Mouse (Mus musculus) neural tube, embryonic 14.5 days (tissue): ENCODE data around the gene Coa5. TPM values are rescaled to one million over a fixed set of nuclear protein-coding genes. Genes with fewer than 3 reads are reported as not detected.

Experiments used
- ATAC-seq: fragments of 200-750 bp; cut with Nextera tagmentation; 2 replicates; pipeline ENCODE4 v1.8.0; 2017; ENCODE audit warnings: low read depth, mild to moderate bottlenecking, moderate TSS enrichment, moderate library complexity
- H3K27ac ChIP-seq: fragments of 300-500 bp; sonication (generic); 2 replicates; pipeline ENCODE4 v1.5.1; 2014; ENCODE audit warnings: low read depth, mild to moderate bottlenecking, control low read depth, low read length, moderate library complexity, mixed read lengths
- H3K27me3 ChIP-seq: fragments of 300-500 bp; sonication (generic); 2 replicates; pipeline ENCODE4 v1.6.1; 2014; ENCODE audit warnings: low read length; ENCODE audit not compliant: control insufficient read depth, insufficient read depth
- H3K36me3 ChIP-seq: fragments of 300-500 bp; sonication (generic); 2 replicates; pipeline ENCODE4 v1.6.1; 2014; ENCODE audit warnings: low read length, mixed read lengths; ENCODE audit not compliant: control insufficient read depth, insufficient read depth
- H3K4me1 ChIP-seq: fragments of 300-500 bp; sonication (generic); 2 replicates; pipeline ENCODE4 v1.6.1; 2014; ENCODE audit warnings: low read length; ENCODE audit not compliant: control insufficient read depth, insufficient read depth
- H3K4me2 ChIP-seq: fragments of 300-500 bp; sonication (generic); 2 replicates; pipeline ENCODE4 v1.6.1; 2014; ENCODE audit warnings: mild to moderate bottlenecking, low read depth, low read length, control low read depth
- H3K4me3 ChIP-seq: fragments of 300-500 bp; sonication (generic); 2 replicates; pipeline ENCODE4 v1.5.1; 2014; ENCODE audit warnings: low read depth, low read length, control low read depth, mixed read lengths
- H3K9ac ChIP-seq: fragments of 300-500 bp; sonication (generic); replicated peaks from 2 replicates; pipeline ENCODE4 v1.6.1; 2014; ENCODE audit warnings: low read depth, mild to moderate bottlenecking, control low read depth, low read length, mixed read lengths
- H3K9me3 ChIP-seq: fragments of 300-500 bp; sonication (generic); 2 replicates; pipeline ENCODE4 v1.6.1; 2016; ENCODE audit warnings: low read length; ENCODE audit not compliant: control insufficient read depth
- WGBS: fragments of 180-500 bp; shearing (Covaris S2); extraction: QIAGEN DNeasy Blood & Tissue Kit; methylation state at CpG from one replicate; pipeline ENCODE4 v1.1.7; 2014; 5-methylcytosine and 5-hydroxymethylcytosine counted together
- polyA plus RNA-seq: library from polyadenylated mRNA; unstranded; fragments of >200 nt; fragmentation: Nextera tagmentation; extraction: Ambion mirVana; gene quantifications from 2 replicates; pipeline ENCODE4 v1.2.1, GENCODE M21; 2014

The Coa5 gene
- 72.7 and 76.1 TPM in 2 replicates for polyA plus RNA-seq

DNA sequence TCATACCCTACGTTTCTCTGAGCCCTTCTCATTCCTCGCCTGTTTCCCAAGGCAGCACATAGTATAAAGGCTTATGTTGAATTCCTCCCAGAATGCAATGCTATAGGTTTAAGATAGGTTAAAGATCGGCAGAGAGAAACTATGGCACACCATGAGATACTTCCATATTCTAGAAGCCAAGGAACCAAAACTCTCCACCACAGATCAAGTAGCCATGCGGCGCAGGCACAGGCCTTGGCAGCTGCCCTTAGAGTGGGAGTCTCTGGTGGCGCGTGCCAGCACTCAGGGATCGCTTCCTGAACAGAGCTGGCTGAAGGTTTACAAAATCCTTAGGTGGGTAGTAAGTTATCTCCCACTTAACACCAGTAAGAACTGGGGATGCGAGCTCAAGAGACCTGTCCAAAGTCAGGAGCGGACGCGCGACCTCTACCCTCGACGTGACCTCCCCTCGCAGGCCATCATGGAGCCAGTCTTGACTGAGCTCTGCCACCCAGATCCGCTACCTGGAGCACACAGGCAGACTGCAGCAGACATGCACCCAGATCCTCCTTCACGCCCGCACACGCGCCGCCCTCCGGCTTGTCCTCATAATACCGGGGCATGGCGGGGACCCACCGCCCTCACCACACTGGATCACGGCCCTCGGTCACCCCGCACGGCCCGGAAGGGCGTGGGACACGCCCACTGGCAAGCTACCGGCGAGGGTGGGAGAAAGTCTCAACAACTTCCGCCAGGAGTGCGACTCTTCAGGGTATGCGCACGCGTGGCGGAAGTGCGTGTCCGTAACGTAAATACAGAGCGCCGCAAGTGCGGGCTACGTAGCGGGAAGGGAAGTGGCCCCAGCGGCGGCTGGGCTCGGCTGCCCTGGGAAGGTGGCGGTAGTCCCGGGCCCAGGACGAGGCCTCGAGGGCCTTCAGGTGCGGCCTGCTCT lies at the start of gene Coa5, which contains the start of gene Unc50:
Gene Coa5 (minus strand): TSS at position 738 of the 931 bp plus-strand sequence.
Gene Unc50 (plus strand): TSS at position 774 of the 931 bp plus-strand sequence.
- Histone ChIP-seq H3K9me3 (no peaks in the 10 kb centered on the region), H3K4me3 (peak within 1 kb of the TSS; percentile 94), H3K27me3 (no peaks in the 10 kb centered on the region), H3K4me1 (peaks cover 16% of the 10 kb centered on the region), H3K27ac (peak within 1 kb of the TSS; percentile 60), H3K36me3 (peaks cover 17% of the 10 kb centered on the region), H3K4me2 (peak within 1 kb of the TSS; percentile 90), H3K9ac (peak within 1 kb of the TSS; percentile 91)
- ATAC-seq: peak; percentile 99
- 3% methylated on average over 57 of the region's 57 CpGs for WGBS

DNA sequence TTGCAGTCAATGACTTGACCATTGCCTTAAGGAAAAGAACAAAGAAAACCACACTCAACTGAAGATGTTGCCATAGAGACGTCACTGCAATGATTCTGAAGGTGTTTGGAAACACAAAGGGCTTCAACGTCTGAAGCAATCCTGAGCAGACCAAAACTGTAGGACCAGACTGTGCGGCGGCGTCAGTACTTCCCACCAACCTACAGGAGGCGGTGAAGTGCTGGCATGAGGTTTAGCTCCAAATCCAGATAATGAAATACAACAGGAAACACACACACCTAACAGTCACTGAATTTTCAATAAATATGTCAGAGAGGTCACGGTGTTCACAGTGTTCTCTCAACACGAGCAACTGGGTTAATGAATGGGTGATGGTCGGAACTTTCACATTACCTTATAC lies 49.2 kb upstream of the Coa5 start:
- Histone ChIP-seq H3K27me3 (no peaks in the 10 kb centered on the region), H3K9ac (no peak overlapping the region), H3K4me3 (no peak overlapping the region), H3K4me1 (no peaks in the 10 kb centered on the region), H3K4me2 (no peak overlapping the region), H3K27ac (no peak overlapping the region), H3K9me3 (no peaks in the 10 kb centered on the region), H3K36me3 (no peaks in the 10 kb centered on the region)
- ATAC-seq: no peak
- WGBS: 73% methylated on average over 9 of the region's 9 CpGs

DNA sequence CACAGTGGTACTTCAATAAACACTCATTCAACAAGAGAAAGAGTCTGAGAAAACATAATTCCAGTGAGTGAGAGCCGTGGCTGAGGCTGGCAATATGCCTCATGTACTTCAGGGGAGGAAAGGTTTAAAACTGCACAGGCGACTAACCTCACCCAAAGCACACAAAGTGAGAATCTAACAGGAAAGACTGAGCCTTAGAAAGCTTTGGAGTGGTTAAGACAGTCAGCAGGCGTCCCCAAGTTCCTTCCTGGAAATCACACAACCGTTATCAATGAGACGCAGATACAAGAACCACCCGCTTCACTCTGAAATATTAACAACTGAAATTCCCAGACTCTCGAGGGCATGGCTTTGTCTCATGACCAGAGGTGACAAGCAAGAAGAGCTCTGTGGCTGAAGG lies 48.5 kb upstream of the Coa5 start:
- H3K27me3 ChIP-seq: no peaks in the 10 kb centered on the region
- H3K4me1 ChIP-seq: no peaks in the 10 kb centered on the region
- H3K4me3 ChIP-seq: no peak overlapping the region
- 86% methylated on average over 7 of the region's 7 CpGs for WGBS
- H3K4me2 ChIP-seq: no peak overlapping the region
- ATAC-seq: no peak
- no peak overlapping the region for H3K9ac ChIP-seq
- no peaks in the 10 kb centered on the region for H3K36me3 ChIP-seq
- H3K9me3 ChIP-seq: no peaks in the 10 kb centered on the region
- H3K27ac ChIP-seq: no peak overlapping the region

DNA sequence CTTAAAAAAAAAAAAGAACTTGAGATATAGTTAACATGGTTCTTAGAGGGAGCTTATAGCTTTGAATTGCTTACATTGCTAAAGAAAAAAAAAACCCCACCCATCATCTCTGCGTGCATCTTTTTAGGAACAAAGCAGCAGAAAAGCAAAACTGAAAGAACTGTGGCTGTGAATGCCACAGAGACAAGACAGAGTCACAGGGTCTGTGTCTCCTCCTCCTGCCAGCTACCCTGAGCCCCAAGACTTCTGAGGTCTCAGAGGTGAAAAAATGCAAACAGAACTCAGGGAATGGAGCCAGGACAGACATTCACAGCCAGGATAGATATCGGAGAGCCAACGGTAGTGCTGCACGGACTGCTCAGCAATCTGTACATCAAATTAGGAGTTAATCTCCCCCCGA lies 48.0 kb upstream of the Coa5 start:
- Histone ChIP-seq H3K4me3 (no peak overlapping the region), H3K9me3 (no peaks in the 10 kb centered on the region), H3K9ac (no peak overlapping the region), H3K36me3 (no peaks in the 10 kb centered on the region), H3K27me3 (no peaks in the 10 kb centered on the region), H3K4me2 (no peak overlapping the region), H3K27ac (no peak overlapping the region), H3K4me1 (no peaks in the 10 kb centered on the region)
- WGBS: 78% methylated on average over 5 of the region's 5 CpGs
- no peak for ATAC-seq

DNA sequence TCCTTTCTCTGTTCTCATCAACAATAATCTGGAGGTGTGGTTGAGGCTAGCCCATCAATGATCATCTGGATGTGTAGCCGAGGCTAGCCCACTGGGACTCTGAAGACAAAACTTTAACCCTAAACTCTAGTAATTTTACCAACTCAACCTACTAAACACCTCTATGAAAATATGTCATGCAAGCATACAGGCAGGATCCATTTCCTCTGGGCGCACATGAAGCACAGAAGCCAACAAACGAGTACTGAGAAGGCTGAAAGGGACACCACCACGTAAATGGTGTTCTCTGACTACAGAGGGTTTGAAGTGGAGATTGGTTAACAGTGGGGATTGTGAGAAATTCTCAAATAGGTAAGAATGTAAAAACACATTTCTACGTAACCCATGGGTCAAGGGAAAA lies 47.3 kb upstream of the Coa5 start:
- Histone ChIP-seq H3K27ac (no peak overlapping the region), H3K4me3 (no peak overlapping the region), H3K36me3 (no peaks in the 10 kb centered on the region), H3K4me2 (no peak overlapping the region), H3K4me1 (no peaks in the 10 kb centered on the region), H3K9ac (no peak overlapping the region), H3K27me3 (no peaks in the 10 kb centered on the region), H3K9me3 (no peaks in the 10 kb centered on the region)
- 97% methylated on average over 5 of the region's 5 CpGs for WGBS
- no peak for ATAC-seq

DNA sequence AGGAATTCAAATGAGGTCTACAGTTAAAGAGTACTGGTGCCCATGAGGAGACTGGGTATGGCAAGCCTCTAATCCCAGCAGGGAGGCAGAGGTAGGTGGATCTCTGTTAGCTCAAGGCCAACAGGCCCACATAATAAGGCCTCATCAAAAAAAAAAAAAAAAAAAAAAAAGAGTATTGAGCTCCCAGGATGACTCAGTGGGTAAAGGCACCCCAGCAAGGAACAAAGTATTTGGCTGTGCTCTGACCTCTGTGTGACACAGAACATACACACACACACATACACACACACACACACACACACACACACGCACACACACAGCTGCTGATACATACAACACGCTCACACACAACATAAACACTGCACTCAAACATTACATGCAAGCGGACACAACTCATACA lies 45.4 kb upstream of the Coa5 start:
- Histone ChIP-seq H3K9me3 (no peaks in the 10 kb centered on the region), H3K27me3 (no peaks in the 10 kb centered on the region), H3K4me2 (no peak overlapping the region), H3K27ac (no peak overlapping the region), H3K4me3 (no peak overlapping the region), H3K36me3 (no peaks in the 10 kb centered on the region), H3K4me1 (no peaks in the 10 kb centered on the region), H3K9ac (no peak overlapping the region)
- no peak for ATAC-seq
- WGBS: 90% methylated on average over 3 of the region's 3 CpGs

DNA sequence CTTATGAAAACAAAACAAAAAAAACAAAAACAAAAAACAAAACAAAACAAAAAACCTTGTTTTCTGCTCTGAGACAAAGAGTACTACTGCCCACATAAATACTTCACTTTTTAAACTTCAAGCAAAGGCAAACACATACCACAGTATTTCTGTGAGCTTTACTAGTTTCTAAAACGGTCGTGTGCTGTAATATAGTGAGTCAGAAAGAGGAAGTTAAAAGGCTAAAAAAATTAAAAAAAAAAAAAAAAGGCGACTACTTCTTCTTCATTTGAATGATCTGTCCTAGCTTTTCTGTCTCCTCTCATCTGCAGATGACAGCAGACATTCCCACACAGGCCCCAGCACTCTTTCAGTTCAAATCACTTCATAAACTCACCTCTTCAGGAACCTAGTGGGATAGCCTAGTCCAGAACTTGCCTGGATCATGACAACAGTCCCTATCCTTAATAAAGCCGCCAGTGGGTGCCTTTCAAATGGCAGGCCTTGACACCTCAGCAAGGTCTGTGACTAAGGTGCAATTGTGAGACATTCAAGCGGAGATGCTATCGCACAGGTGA lies 44.8 kb upstream of the Coa5 start:
- H3K36me3 ChIP-seq: no peaks in the 10 kb centered on the region
- ATAC-seq: no peak
- H3K4me2 ChIP-seq: no peak overlapping the region
- WGBS: 92% methylated on average over 6 of the region's 6 CpGs
- H3K4me3 ChIP-seq: no peak overlapping the region
- no peaks in the 10 kb centered on the region for H3K9me3 ChIP-seq
- H3K9ac ChIP-seq: no peak overlapping the region
- no peak overlapping the region for H3K27ac ChIP-seq
- H3K27me3 ChIP-seq: no peaks in the 10 kb centered on the region
- H3K4me1 ChIP-seq: no peaks in the 10 kb centered on the region

DNA sequence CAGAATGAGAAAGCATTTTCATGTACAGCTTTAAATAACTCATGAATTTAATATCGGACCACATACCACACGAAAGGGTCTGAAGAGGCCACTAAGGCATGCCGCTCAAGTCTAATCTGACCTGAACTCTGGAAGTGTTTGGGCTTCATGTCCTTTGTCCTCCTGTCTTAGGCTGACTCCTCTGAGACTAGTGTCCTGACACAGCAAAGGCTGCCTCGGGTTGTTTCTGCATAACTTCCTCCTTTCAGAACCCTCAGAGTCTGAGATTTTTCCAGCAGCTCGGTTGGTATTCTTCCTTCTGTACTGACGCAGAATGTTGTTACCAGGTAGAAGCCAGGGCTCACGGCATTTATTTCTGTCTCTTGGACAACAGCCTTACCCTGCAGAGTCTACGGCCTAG lies 44.1 kb upstream of the Coa5 start:
- WGBS: 84% methylated on average over 8 of the region's 8 CpGs

DNA sequence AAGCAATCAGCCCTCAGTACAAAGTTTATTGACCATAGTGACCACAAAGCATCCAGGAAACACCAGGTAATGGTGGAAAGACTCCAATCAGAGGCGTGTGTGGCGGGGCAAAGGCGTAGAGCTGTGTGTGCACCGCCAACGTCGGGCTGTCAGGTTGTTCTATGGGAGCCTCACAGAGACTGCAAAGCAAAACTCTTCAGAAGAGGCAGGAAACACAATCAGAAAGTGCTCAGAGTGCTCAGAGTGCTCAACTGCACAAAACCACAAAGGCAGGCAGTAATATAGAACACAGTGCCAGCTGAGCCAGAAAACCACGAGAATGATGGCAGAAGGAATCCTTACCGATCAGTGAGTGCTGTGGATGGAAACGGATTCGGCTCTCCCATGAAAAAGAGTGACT lies 43.3 kb upstream of the Coa5 start:
- no peak overlapping the region for H3K4me3 ChIP-seq
- 83% methylated on average over 10 of the region's 10 CpGs for WGBS
- ATAC-seq: no peak
- H3K4me2 ChIP-seq: no peak overlapping the region
- no peaks in the 10 kb centered on the region for H3K9me3 ChIP-seq
- no peaks in the 10 kb centered on the region for H3K27me3 ChIP-seq
- no peak overlapping the region for H3K27ac ChIP-seq
- no peaks in the 10 kb centered on the region for H3K36me3 ChIP-seq
- no peak overlapping the region for H3K9ac ChIP-seq
- H3K4me1 ChIP-seq: no peaks in the 10 kb centered on the region

More for the DNA sequence above, 44.1 kb upstream of the Coa5 start:
- H3K4me1 ChIP-seq: no peaks in the 10 kb centered on the region
- ATAC-seq: no peak
- no peaks in the 10 kb centered on the region for H3K9me3 ChIP-seq
- no peak overlapping the region for H3K9ac ChIP-seq
- no peak overlapping the region for H3K4me3 ChIP-seq
- no peaks in the 10 kb centered on the region for H3K27me3 ChIP-seq
- H3K27ac ChIP-seq: no peak overlapping the region
- no peak overlapping the region for H3K4me2 ChIP-seq
- H3K36me3 ChIP-seq: no peaks in the 10 kb centered on the region
